Mouse (Mus musculus) midbrain, postnatal 0 days (tissue): ENCODE measurements around the gene Ikzf3. TPM values are rescaled to one million over a fixed set of nuclear protein-coding genes. Genes with fewer than 3 reads are reported as not detected.

Source experiments
- ATAC-seq: fragments of 200-750 bp; cut with Nextera tagmentation; 2 replicates; pipeline ENCODE4 v1.8.0; 2017; ENCODE audit warnings: moderate number of reproducible peaks, mild to moderate bottlenecking, moderate TSS enrichment, moderate library complexity; ENCODE audit not compliant: low FRiP score
- DNase-seq: peaks from one replicate; pipeline ENCODE4 v3.0.0-alpha.2; 2015; ENCODE audit warnings: low spot score
- H3K27ac ChIP-seq: fragments of 300-500 bp; sonication (generic); 2 replicates; pipeline ENCODE4 v1.5.1; 2014; ENCODE audit warnings: low read depth, mild to moderate bottlenecking, low read length, mixed read lengths
- H3K27me3 ChIP-seq: fragments of 300-500 bp; sonication (generic); 2 replicates; pipeline ENCODE4 v1.6.1; 2014; ENCODE audit warnings: low read length, control low read depth, mixed read lengths; ENCODE audit not compliant: insufficient read depth
- H3K36me3 ChIP-seq: fragments of 300-500 bp; sonication (generic); 2 replicates; pipeline ENCODE4 v1.6.1; 2014; ENCODE audit warnings: low read length, control low read depth, mixed read lengths; ENCODE audit not compliant: insufficient read depth
- H3K4me1 ChIP-seq: fragments of 300-500 bp; sonication (generic); 2 replicates; pipeline ENCODE4 v1.6.1; 2014; ENCODE audit warnings: mild to moderate bottlenecking, control low read depth, antibody characterized with exemption, low read length, mixed read lengths; ENCODE audit not compliant: insufficient read depth
- H3K4me2 ChIP-seq: fragments of 300-500 bp; sonication (generic); 2 replicates; pipeline ENCODE4 v1.6.1; 2014; ENCODE audit warnings: low read depth, mild to moderate bottlenecking, low read length, mixed read lengths; ENCODE audit not compliant: poor library complexity, severe bottlenecking
- H3K4me3 ChIP-seq: fragments of 300-500 bp; sonication (generic); 2 replicates; pipeline ENCODE4 v1.5.1; 2014; ENCODE audit warnings: low read depth, mild to moderate bottlenecking, low read length, moderate library complexity
- H3K9ac ChIP-seq: fragments of 300-500 bp; sonication (generic); replicated peaks from 2 replicates; pipeline ENCODE4 v1.6.1; 2014; ENCODE audit warnings: mild to moderate bottlenecking, low read length, moderate library complexity, mixed read lengths; ENCODE audit not compliant: poor library complexity, severe bottlenecking
- H3K9me3 ChIP-seq: fragments of 300-500 bp; sonication (generic); 2 replicates; pipeline ENCODE4 v1.6.1; 2016; ENCODE audit warnings: low read length, control low read depth
- CTCF ChIP-seq: IDR thresholded peaks from 2 replicates; pipeline ENCODE4 v1.5.1; 2016; ENCODE audit warnings: antibody characterized with exemption, mild to moderate bottlenecking
- WGBS: fragments of 180-500 bp; shearing (Covaris S2); extraction: QIAGEN DNeasy Blood & Tissue Kit; methylation state at CpG from one replicate; pipeline ENCODE4 v1.1.7; 2014; 5-methylcytosine and 5-hydroxymethylcytosine counted together
- polyA plus RNA-seq: library from polyadenylated mRNA; unstranded; fragments of >200 nt; fragmentation: Nextera tagmentation; extraction: Ambion mirVana; gene quantifications from 2 replicates; pipeline ENCODE4 v1.2.1, GENCODE M21; 2015
- total RNA-seq: library from RNA; depleted of rRNA; stranded (reverse); fragments of >200 nt; gene quantifications from 2 replicates; pipeline ENCODE4 v1.2.3, GENCODE M21; 2014

The Ikzf3 gene
- total and polyA plus RNA-seq, 2 experiments from 2014 or later: 0.05 to 0.16 TPM

- no peak for TF ChIP-seq CTCF
- H3K9ac ChIP-seq: peak overlapping the region; percentile 39; the same call in 1 of the 2 replicates
- no peaks in the 10 kb centered on the region for H3K27me3 ChIP-seq
- WGBS: 5% methylated on average over 20 of the region's 20 CpGs
- peak overlapping the region; percentile 39; the same call in 1 of the 2 replicates for H3K27ac ChIP-seq
- peaks cover 20% of the 10 kb centered on the region for H3K4me1 ChIP-seq
- ATAC-seq (peak; percentile 32), DNase-seq (peak; percentile 84)
- peak overlapping the region; percentile 74 for H3K4me3 ChIP-seq
- peaks cover 7% of the 10 kb centered on the region for H3K36me3 ChIP-seq
- peak overlapping the region; percentile 84 for H3K4me2 ChIP-seq
- no peaks in the 10 kb centered on the region for H3K9me3 ChIP-seq
Observed at GRCm38 (mm10) chr11:98587684-98588546, 42.1 kb upstream of the Ikzf3 start.

GRCm38 (mm10) chr11:98586892-98587563 is 41.2 kb upstream of the Ikzf3 start, which contains the start of gene Ormdl3:
Gene Ormdl3 (minus strand): TSS chr11:98587368.
- peaks cover 12% of the 10 kb centered on the region for H3K36me3 ChIP-seq
- peak within 1 kb of the TSS; percentile 84 for H3K9ac ChIP-seq
- peaks cover 20% of the 10 kb centered on the region for H3K4me1 ChIP-seq
- no peak for TF ChIP-seq CTCF
- no peaks in the 10 kb centered on the region for H3K9me3 ChIP-seq
- ATAC-seq (peak; percentile 89), DNase-seq (peak; percentile 99)
- peak within 1 kb of the TSS; percentile 86 for H3K27ac ChIP-seq
- peak within 1 kb of the TSS; percentile 84 for H3K4me2 ChIP-seq
- H3K4me3 ChIP-seq: peak within 1 kb of the TSS; percentile 74
- no peaks in the 10 kb centered on the region for H3K27me3 ChIP-seq
- under 1% methylated on average over 49 of the region's 49 CpGs for WGBS

GRCm38 (mm10) chr11:98586087-98586891 is 40.5 kb upstream of the Ikzf3 start:
- Histone ChIP-seq H3K27ac (peak overlapping the region; percentile 86), H3K27me3 (no peaks in the 10 kb centered on the region), H3K9me3 (no peaks in the 10 kb centered on the region), H3K4me1 (peaks cover 20% of the 10 kb centered on the region), H3K4me3 (peak overlapping the region; percentile 74), H3K36me3 (peaks cover 17% of the 10 kb centered on the region), H3K4me2 (peak overlapping the region; percentile 84), H3K9ac (peak overlapping the region; percentile 84)
- ATAC-seq: peak; percentile 39; the same call in 1 of the 2 replicates
- TF ChIP-seq CTCF: no peak
- DNase-seq: no peak
- whole genome bisulfite sequencing: 1% methylated on average over 22 of the region's 22 CpGs

- Histone ChIP-seq H3K27me3 (no peaks in the 10 kb centered on the region), H3K4me2 (no peak overlapping the region), H3K4me1 (peaks cover 20% of the 10 kb centered on the region), H3K9me3 (no peaks in the 10 kb centered on the region), H3K9ac (no peak overlapping the region), H3K4me3 (no peak overlapping the region), H3K36me3 (peaks cover 17% of the 10 kb centered on the region), H3K27ac (no peak overlapping the region)
- DNase-seq (no peak), ATAC-seq (no peak)
- 94% methylated on average over 6 of the region's 6 CpGs for WGBS
- no peak for TF ChIP-seq CTCF
Observed at GRCm38 (mm10) chr11:98584629-98585177, 38.9 kb upstream of the Ikzf3 start.

- Histone ChIP-seq H3K4me1 (peaks cover 20% of the 10 kb centered on the region), H3K9me3 (no peaks in the 10 kb centered on the region), H3K9ac (no peak overlapping the region), H3K36me3 (peaks cover 17% of the 10 kb centered on the region), H3K4me2 (no peak overlapping the region), H3K27ac (no peak overlapping the region), H3K4me3 (no peak overlapping the region), H3K27me3 (no peaks in the 10 kb centered on the region)
- DNase-seq (no peak), ATAC-seq (no peak)
- TF ChIP-seq CTCF: no peak
- 86% methylated on average over 1 of the region's 1 CpGs for WGBS
Observed at GRCm38 (mm10) chr11:98584146-98584545, 38.3 kb upstream of the Ikzf3 start.
